Mouse (Mus musculus): ENCODE measurements around the gene Tmem253. TPM values are rescaled to one million over a fixed set of nuclear protein-coding genes. Genes with fewer than 3 reads are reported as not detected.

Gene Tmem253
- total and polyA plus RNA-seq, 3 experiments, result 0.64 to 1.9 TPM; not detected in 1

DNA sequence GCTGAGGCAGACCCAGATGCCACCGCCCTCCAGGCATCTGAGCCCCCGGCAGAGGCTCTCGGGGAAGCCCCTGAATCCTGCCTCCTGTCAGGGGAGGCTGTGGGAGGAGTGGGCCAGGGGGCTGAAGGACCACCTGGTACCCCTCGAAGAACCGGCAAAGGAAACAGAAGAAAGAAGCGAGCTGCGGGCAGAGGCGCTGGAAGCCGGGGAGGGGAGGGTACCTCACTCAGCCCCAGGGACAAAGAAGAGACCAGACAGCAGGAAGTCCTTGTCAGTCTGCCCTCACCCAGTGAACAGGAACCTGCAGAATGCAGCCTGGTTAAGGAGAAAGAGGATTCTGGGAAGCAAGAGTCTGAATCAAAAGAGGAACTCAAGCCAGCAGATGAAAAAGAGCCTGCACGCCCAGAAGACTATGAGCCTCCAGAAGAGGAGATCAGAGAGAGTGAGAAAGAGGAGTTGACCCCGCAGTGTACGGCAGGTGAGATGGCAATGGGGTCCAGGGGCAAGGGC lies 25.9 kb upstream of the Tmem253 start:
- Histone ChIP-seq H3K9ac (ENCODE audit: insufficient read depth, low read depth) (no peak overlapping the region), H3K4me3 (replicated peaks in 1 of 3; ENCODE audit: low read depth in 2 of 3, low read length in 2 of 3, poor library complexity in 1 of 3) (no peak overlapping the region), H3K27me3 (replicated peaks) (peaks cover 15% of the 10 kb centered on the region), H3K36me3 (replicated peaks in 1 of 2; ENCODE audit: control insufficient read depth in 1 of 2, insufficient read depth in 1 of 2, low read length in 1 of 2) (no peaks in the 10 kb centered on the region), H3K79me2 (replicated peaks; ENCODE audit: control insufficient read depth, extremely low read depth, insufficient read depth, poor library complexity, severe bottlenecking) (no peaks in the 10 kb centered on the region), H3K4me1 (ENCODE audit: control insufficient read depth in 1 of 2, insufficient read depth in 2 of 2) (peaks cover 0 to 10% of the 10 kb centered on the region in 2 experiments; a peak in 2 of 4 replicates), H3K9me3 (replicated peaks; ENCODE audit: low read length) (no peaks in the 10 kb centered on the region), H3K4me2 (ENCODE audit: insufficient read depth, low read depth, poor library complexity, severe bottlenecking) (no peak overlapping the region), H3K27ac (ENCODE audit: insufficient read depth, low read depth) (no peak overlapping the region)
- dilution Hi-C loops (cut with MboI; ENCODE audit: extremely low pct_ligation_motif_present, extremely low pct_unique_long_range_greater_than_20kb, low sequenced_read_pairs) (no loop called here), in situ Hi-C loops (cut with MboI; ENCODE audit: low pct_ligation_motif_present, low pct_unique_long_range_greater_than_20kb, low sequenced_read_pairs) (no loop called here)
- TF ChIP-seq TBP (conservative IDR thresholded peaks at IDR 0.05; ENCODE audit: low read depth, low read length), result no peak
- TF ChIP-seq PAX5 (IDR thresholded peaks at IDR 0.05; ENCODE audit: low read length), result no peak
- no peak for TF ChIP-seq E2F4 (IDR thresholded peaks at IDR 0.05; ENCODE audit: insufficient replicate concordance, low read depth, low read length)
- DNase-seq (ENCODE audit: extremely low read depth), result no peak

DNA sequence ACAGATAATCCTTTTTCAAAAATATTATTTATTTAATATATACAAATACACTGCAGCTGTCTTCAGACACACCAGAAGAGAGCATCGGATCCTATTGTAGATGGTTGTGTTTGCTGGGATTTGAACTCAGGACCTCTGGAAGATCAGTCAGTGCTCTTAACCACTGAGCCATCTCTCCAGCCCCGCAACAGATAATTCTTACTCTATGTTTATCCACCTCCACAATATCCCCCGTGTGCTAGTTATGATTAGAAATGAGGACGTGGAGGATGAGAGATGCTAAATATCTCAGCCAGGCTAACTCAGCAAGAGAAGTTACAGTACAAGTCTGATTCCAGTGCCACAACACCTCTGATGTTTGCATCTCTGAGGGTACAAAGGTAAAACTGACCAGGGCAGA lies 21.0 kb upstream of the Tmem253 start:
- no peak overlapping the region for H3K9ac ChIP-seq (ENCODE audit: insufficient read depth, low read depth)
- TF ChIP-seq ZMIZ1 (IDR thresholded peaks at IDR 0.05; ENCODE audit: low read depth, low read length) (no peak), ZKSCAN1 (IDR thresholded peaks at IDR 0.05; ENCODE audit: borderline replicate concordance, low read depth, low read length) (no peak), MEF2A (IDR thresholded peaks at IDR 0.05; ENCODE audit: borderline replicate concordance, low read depth, low read length) (no peak), ZNF384 (IDR thresholded peaks at IDR 0.05; ENCODE audit: low read depth, low read length) (no peak), EP300 (IDR thresholded peaks at IDR 0.05; ENCODE audit: low read length) (no peak), USF2 (conservative IDR thresholded peaks at IDR 0.05; ENCODE audit: low read depth, low read length) (no peak), ELF1 (IDR thresholded peaks at IDR 0.05; ENCODE audit: low read depth, low read length) (no peak), CTCF (conservative IDR thresholded peaks at IDR 0.05 in 1 of 2, IDR thresholded peaks at IDR 0.05 in 1 of 2; ENCODE audit: low read depth in 2 of 2, low read length in 2 of 2) (no peak), ZC3H11A (IDR thresholded peaks at IDR 0.05; ENCODE audit: low read depth, low read length) (no peak), KAT2A (IDR thresholded peaks at IDR 0.05; ENCODE audit: insufficient replicate concordance, low read length) (no peak), USF1 (IDR thresholded peaks at IDR 0.05; ENCODE audit: low read depth, low read length) (no peak), MXI1 (IDR thresholded peaks at IDR 0.05; ENCODE audit: low read depth, low read length) (no peak), HCFC1 (IDR thresholded peaks at IDR 0.05; ENCODE audit: low read depth, low read length) (no peak), IRF4 (IDR thresholded peaks at IDR 0.05; ENCODE audit: low read depth, low read length) (no peak), UBTF (IDR thresholded peaks at IDR 0.05; ENCODE audit: low read depth, low read length) (no peak)
- peaks cover 2% of the 10 kb centered on the region for H3K27me3 ChIP-seq (replicated peaks)
- H3K4me2 ChIP-seq (ENCODE audit: insufficient read depth, low read depth, poor library complexity, severe bottlenecking), result no peak overlapping the region
- dilution Hi-C loops (cut with MboI; ENCODE audit: extremely low pct_ligation_motif_present, extremely low pct_unique_long_range_greater_than_20kb, low sequenced_read_pairs), result no loop called here
- H3K79me2 ChIP-seq (replicated peaks; ENCODE audit: control insufficient read depth, extremely low read depth, insufficient read depth, poor library complexity, severe bottlenecking), result no peaks in the 10 kb centered on the region
- no peaks in the 10 kb centered on the region for H3K9me3 ChIP-seq (replicated peaks; ENCODE audit: low read length)
- H3K36me3 ChIP-seq (replicated peaks in 1 of 2; ENCODE audit: control insufficient read depth in 1 of 2, insufficient read depth in 1 of 2, low read length in 1 of 2), result no peaks in the 10 kb centered on the region
- no peak overlapping the region for H3K4me3 ChIP-seq (replicated peaks in 1 of 3; ENCODE audit: low read depth in 2 of 3, low read length in 2 of 3, poor library complexity in 1 of 3)
- in situ Hi-C loops (cut with MboI; ENCODE audit: low pct_ligation_motif_present, low pct_unique_long_range_greater_than_20kb, low sequenced_read_pairs), result no loop called here
- peaks cover 0 to 3% of the 10 kb centered on the region in 2 experiments; a peak in 1 of 4 replicates for H3K4me1 ChIP-seq (ENCODE audit: control insufficient read depth in 1 of 2, insufficient read depth in 2 of 2)
- DNase-seq (ENCODE audit: extremely low read depth), result no peak
- no peak overlapping the region for H3K27ac ChIP-seq (ENCODE audit: insufficient read depth, low read depth)

Data from CH12.LX (cell line).